Mouse (Mus musculus) CH12.LX (cell line): Measurements from ENCODE around the gene Llcfc1. TPM values are rescaled to one million over a fixed set of nuclear protein-coding genes. Genes with fewer than 3 reads are reported as not detected.
A peak's percentile ranks its signal among the peaks of the same experiment; 100 is the strongest.

Experiments
- DNase-seq: peaks from one replicate; pipeline ENCODE4 v3.0.0-alpha.2; 2013; ENCODE audit errors: extremely low read depth
- H3K27ac ChIP-seq: 2 replicates; pipeline ENCODE4 v1.5.1; 2012; ENCODE audit warnings: low read depth, mild to moderate bottlenecking, control low read depth, moderate library complexity; ENCODE audit not compliant: insufficient read depth
- H3K27me3 ChIP-seq: replicated peaks from 2 replicates; pipeline ENCODE3; 2012; ENCODE audit warnings: inconsistent platforms
- H3K36me3 ChIP-seq, 2 experiments: replicated peaks in 1 of 2; 2 replicates each; pipeline versions ENCODE3 to v1.6.1; 2012; ENCODE audit warnings: inconsistent platforms in 1 of 2, low read length in 1 of 2, mild to moderate bottlenecking in 1 of 2, mixed read lengths in 1 of 2, moderate library complexity in 1 of 2; ENCODE audit not compliant: control insufficient read depth in 1 of 2, insufficient read depth in 1 of 2
- H3K4me1 ChIP-seq, 2 experiments: 2 replicates each; pipeline ENCODE4 v1.6.1; 2012; ENCODE audit warnings: inconsistent platforms in 1 of 2, moderate library complexity in 1 of 2; ENCODE audit not compliant: insufficient read depth in 2 of 2, control insufficient read depth in 1 of 2
- H3K4me2 ChIP-seq: 2 replicates; pipeline ENCODE4 v1.6.1; 2012; ENCODE audit warnings: low read depth, mild to moderate bottlenecking, control low read depth; ENCODE audit not compliant: poor library complexity, insufficient read depth, severe bottlenecking
- H3K4me3 ChIP-seq, 3 experiments: fragments of 150-350 bp in 1 of 3; sonication (generic) in 1 of 3; replicated peaks in 1 of 3; 2 replicates each; pipeline versions ENCODE3 to v1.5.1; 2011 to 2012; ENCODE audit warnings: low read depth in 2 of 3, low read length in 2 of 3, mild to moderate bottlenecking in 2 of 3, moderate library complexity in 2 of 3, control low read depth in 1 of 3, improper control_type of control experiment in 1 of 3, inconsistent platforms in 1 of 3, mixed read lengths in 1 of 3; ENCODE audit not compliant: poor library complexity in 1 of 3
- H3K79me2 ChIP-seq: replicated peaks from 2 replicates; pipeline ENCODE4 v1.6.1; 2012; ENCODE audit warnings: mild to moderate bottlenecking, moderate library complexity; ENCODE audit not compliant: control insufficient read depth, poor library complexity, insufficient read depth, severe bottlenecking; ENCODE audit errors: extremely low read depth
- H3K9ac ChIP-seq: 2 replicates; pipeline ENCODE4 v1.6.1; 2012; ENCODE audit warnings: low read depth, mild to moderate bottlenecking, control low read depth, moderate library complexity; ENCODE audit not compliant: insufficient read depth
- H3K9me3 ChIP-seq: replicated peaks from 2 replicates; pipeline ENCODE3; 2012; ENCODE audit warnings: low read length, inconsistent platforms, mixed read lengths
- BHLHE40 ChIP-seq: IDR thresholded peaks from 2 replicates; pipeline ENCODE4 v1.6.1; 2011; ENCODE audit warnings: mild to moderate bottlenecking, low read depth, low read length, improper control_type of control experiment
- CHD1 ChIP-seq: IDR thresholded peaks from 2 replicates; pipeline ENCODE4 v1.6.1; 2012; ENCODE audit warnings: low read depth, low read length, improper control_type of control experiment, inconsistent platforms
- CHD2 ChIP-seq: IDR thresholded peaks from 2 replicates; pipeline ENCODE4 v1.6.1; 2011; ENCODE audit warnings: low read length, improper control_type of control experiment
- CTCF ChIP-seq, 2 experiments: IDR thresholded peaks in 1 of 2; conservative IDR thresholded peaks in 1 of 2; 2 replicates each; pipeline ENCODE4 v1.5.1; 2011 to 2012; ENCODE audit warnings: low read depth in 2 of 2, low read length in 2 of 2, improper control_type of control experiment in 1 of 2, inconsistent platforms in 1 of 2, mild to moderate bottlenecking in 1 of 2, moderate library complexity in 1 of 2
- ETS1 ChIP-seq: conservative IDR thresholded peaks from 2 replicates; pipeline ENCODE4 v1.6.1; 2012; ENCODE audit warnings: low read depth, mild to moderate bottlenecking, inconsistent platforms, low read length, improper control_type of control experiment, moderate library complexity
- HCFC1 ChIP-seq: IDR thresholded peaks from 2 replicates; pipeline ENCODE4 v1.6.1; 2012; ENCODE audit warnings: low read depth, mild to moderate bottlenecking, inconsistent platforms, low read length, improper control_type of control experiment
- IRF4 ChIP-seq: IDR thresholded peaks from 2 replicates; pipeline ENCODE4 v1.6.1; 2014; ENCODE audit warnings: low read depth, mild to moderate bottlenecking, inconsistent platforms, low read length, improper control_type of control experiment
- JUND ChIP-seq: conservative IDR thresholded peaks from 2 replicates; pipeline ENCODE4 v1.6.1; 2011; ENCODE audit warnings: low read depth, low read length, improper control_type of control experiment
- MAX ChIP-seq: IDR thresholded peaks from 2 replicates; pipeline ENCODE4 v1.6.1; 2011; ENCODE audit warnings: low read length, improper control_type of control experiment
- MAZ ChIP-seq: IDR thresholded peaks from 2 replicates; pipeline ENCODE4 v1.6.1; 2012; ENCODE audit warnings: low read depth, mild to moderate bottlenecking, inconsistent platforms, low read length, improper control_type of control experiment, moderate library complexity
- MEF2A ChIP-seq: IDR thresholded peaks from 2 replicates; pipeline ENCODE4 v1.6.1; 2014; ENCODE audit warnings: low read depth, mild to moderate bottlenecking, inconsistent platforms, low read length, improper control_type of control experiment, borderline replicate concordance
- MYC ChIP-seq: IDR thresholded peaks from 2 replicates; pipeline ENCODE4 v1.6.1; 2011; ENCODE audit warnings: low read depth, mild to moderate bottlenecking, improper control_type of control experiment, low read length
- NELFE ChIP-seq: IDR thresholded peaks from 2 replicates; pipeline ENCODE4 v1.6.1; 2011; ENCODE audit warnings: low read depth, low read length, improper control_type of control experiment
- NRF1 ChIP-seq: IDR thresholded peaks from 2 replicates; pipeline ENCODE4 v1.6.1; 2014; ENCODE audit warnings: low read depth, mild to moderate bottlenecking, inconsistent platforms, low read length, improper control_type of control experiment, moderate library complexity
- PAX5 ChIP-seq: IDR thresholded peaks from 2 replicates; pipeline ENCODE4 v1.6.1; 2012; ENCODE audit warnings: low read length, inconsistent platforms, mixed read lengths
- POLR2A ChIP-seq: IDR thresholded peaks from 2 replicates; pipeline ENCODE4 v1.6.1; 2011; ENCODE audit warnings: low read depth, mild to moderate bottlenecking, improper control_type of control experiment, low read length
- POLR2AphosphoS2 ChIP-seq: IDR thresholded peaks from 2 replicates; pipeline ENCODE4 v1.6.1; 2011; ENCODE audit warnings: low read depth, low read length, improper control_type of control experiment
- RAD21 ChIP-seq: IDR thresholded peaks from 2 replicates; pipeline ENCODE4 v1.6.1; 2011; ENCODE audit warnings: low read depth, mild to moderate bottlenecking, low read length, improper control_type of control experiment, moderate library complexity
- SIN3A ChIP-seq: IDR thresholded peaks from 2 replicates; pipeline ENCODE4 v1.6.1; 2012; ENCODE audit warnings: low read length, improper control_type of control experiment, inconsistent platforms
- SMC3 ChIP-seq: IDR thresholded peaks from 2 replicates; pipeline ENCODE4 v1.6.1; 2011; ENCODE audit warnings: low read depth, low read length, improper control_type of control experiment
- USF1 ChIP-seq: IDR thresholded peaks from 2 replicates; pipeline ENCODE4 v1.6.1; 2014; ENCODE audit warnings: low read depth, mild to moderate bottlenecking, inconsistent platforms, low read length, improper control_type of control experiment
- dilution Hi-C: fragments of 300-500 bp; cut with MboI; formaldehyde crosslinking; loops from 2 replicates; pipeline ENCODE4 v1.14.3; 2020; ENCODE audit warnings: low sequenced_read_pairs; ENCODE audit not compliant: extremely low pct_unique_long_range_greater_than_20kb, extremely low pct_ligation_motif_present
- in situ Hi-C: fragments of 300-500 bp; cut with MboI; formaldehyde crosslinking; loops from 3 replicates; pipeline ENCODE4 v1.14.3; 2019; ENCODE audit warnings: low sequenced_read_pairs, low pct_ligation_motif_present, low pct_unique_long_range_greater_than_20kb, mixed read lengths
- polyA plus RNA-seq: library from polyadenylated mRNA; unstranded; fragments of >175 nt; gene quantifications from 2 replicates; pipeline ENCODE4 v1.2.1, GENCODE M21; 2012; ENCODE audit warnings: low read depth; ENCODE audit not compliant: insufficient read length
- total RNA-seq, 2 experiments: library from RNA; depleted of rRNA; stranded (reverse); fragments of 300-350 nt in 1 of 2; fragments of >200 nt in 1 of 2; gene quantifications; 2 replicates each; pipeline ENCODE4 v1.2.3; 2012 to 2014

Gene Llcfc1
- total and polyA plus RNA-seq, 3 experiments, result not detected

GRCm38 (mm10) chr6:41654648-41655047, 29.6 kb upstream of the Llcfc1 start:
- dilution Hi-C loops, result no loop called here
- Histone ChIP-seq H3K4me2 (no peak overlapping the region), H3K4me1 (no peaks in the 10 kb centered on the region), H3K4me3 (no peak overlapping the region), H3K27me3 (no peaks in the 10 kb centered on the region), H3K9ac (no peak overlapping the region), H3K27ac (no peak overlapping the region), H3K9me3 (no peaks in the 10 kb centered on the region), H3K79me2 (no peaks in the 10 kb centered on the region), H3K36me3 (no peaks in the 10 kb centered on the region)
- no peak for DNase-seq
- TF ChIP-seq CHD1 (no peak), MAX (no peak), NELFE (no peak), MEF2A (no peak), PAX5 (no peak), MAZ (no peak)
- in situ Hi-C loops, result no loop called here

- dilution Hi-C loops (no loop called here), in situ Hi-C loops (no loop called here)
- no peaks in the 10 kb centered on the region for H3K27me3 ChIP-seq
- no peak overlapping the region for H3K27ac ChIP-seq
- no peaks in the 10 kb centered on the region for H3K4me1 ChIP-seq
- no peak overlapping the region for H3K4me3 ChIP-seq
- no peak overlapping the region for H3K4me2 ChIP-seq
- no peaks in the 10 kb centered on the region for H3K36me3 ChIP-seq
- no peaks in the 10 kb centered on the region for H3K79me2 ChIP-seq
- TF ChIP-seq JUND, result no peak
- no peak for DNase-seq
- H3K9me3 ChIP-seq, result no peaks in the 10 kb centered on the region
- H3K9ac ChIP-seq, result no peak overlapping the region
These were observed 25.7 kb upstream of the Llcfc1 start for GRCm38 (mm10) chr6:41658487-41658886.

- Histone ChIP-seq H3K4me3 (no peak overlapping the region), H3K9me3 (no peaks in the 10 kb centered on the region), H3K4me2 (no peak overlapping the region), H3K27ac (no peak overlapping the region), H3K9ac (no peak overlapping the region), H3K4me1 (no peaks in the 10 kb centered on the region), H3K79me2 (no peaks in the 10 kb centered on the region), H3K36me3 (no peaks in the 10 kb centered on the region), H3K27me3 (no peaks in the 10 kb centered on the region)
- dilution Hi-C loops (no loop called here), in situ Hi-C loops (no loop called here)
- TF ChIP-seq CTCF (conservative IDR thresholded peaks at IDR 0.05 in 1 of 2, IDR thresholded peaks at IDR 0.05 in 1 of 2; ENCODE audit: low read depth in 2 of 2, low read length in 2 of 2) (peak; percentile 35 to 44; a peak in 3 of 4 replicates), IRF4 (no peak), SIN3A (no peak), CHD1 (no peak), SMC3 (no peak), POLR2A (no peak), RAD21 (peak; percentile 33), MYC (no peak), CHD2 (no peak), USF1 (no peak), ETS1 (no peak), JUND (no peak), NRF1 (no peak), BHLHE40 (no peak), HCFC1 (no peak), MEF2A (no peak), POLR2AphosphoS2 (no peak), PAX5 (no peak)
- peak; percentile 34 for DNase-seq
These were observed 21.9 kb upstream of the Llcfc1 start for GRCm38 (mm10) chr6:41662320-41662719.
